Mouse (Mus musculus): ENCODE measurements around the gene Trnau1ap. TPM values are rescaled to one million over a fixed set of nuclear protein-coding genes. Genes with fewer than 3 reads are reported as not detected.

Trnau1ap gene
- total and polyA plus RNA-seq, 3 experiments = 22.8 to 40.2 (median 37.6) TPM

DNA sequence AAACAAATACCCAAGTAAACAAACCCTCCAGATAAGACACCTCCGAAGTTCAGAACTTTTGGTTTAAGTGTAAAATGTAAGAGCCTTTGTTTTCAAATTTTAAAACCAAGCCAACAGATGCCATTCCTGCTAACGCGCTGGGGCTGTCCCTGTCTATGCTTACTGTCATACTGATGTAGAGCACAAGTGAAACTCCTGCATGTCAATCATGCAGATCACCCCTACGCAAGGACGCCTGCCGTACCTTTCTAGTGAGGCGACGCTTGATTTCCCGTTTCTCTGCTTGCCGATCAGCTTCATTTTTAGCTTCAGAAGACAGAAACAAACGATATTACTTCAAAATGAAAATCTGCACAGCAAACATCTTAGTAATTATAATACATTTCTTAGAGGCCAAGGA, 34.1 kb upstream of the Trnau1ap start:
- no peak for ATAC-seq (ENCODE audit: extremely low read depth, insufficient number of reproducible peaks, low FRiP score, poor library complexity, severe bottlenecking)
- peaks cover 84% of the 10 kb centered on the region for H3K36me3 ChIP-seq (replicated peaks)

DNA sequence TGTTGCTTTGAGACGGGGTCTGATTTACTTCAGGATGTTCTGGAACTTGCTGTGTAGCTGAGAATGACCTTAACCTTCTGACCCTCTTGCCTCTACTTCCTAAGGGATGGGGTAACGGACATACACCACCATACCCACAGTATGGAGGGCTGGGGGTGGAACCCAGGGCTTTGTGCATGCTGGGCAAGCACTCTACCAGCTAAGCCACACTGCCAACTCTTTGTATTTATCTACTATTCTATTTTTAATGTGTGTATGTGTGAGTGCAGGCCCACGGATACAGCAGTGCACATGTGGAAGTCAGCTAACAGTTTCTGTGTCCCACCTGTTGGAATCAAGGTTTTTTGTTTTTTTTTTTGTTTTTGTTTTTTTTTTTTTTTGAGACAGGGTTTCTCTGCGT, 30.2 kb upstream of the Trnau1ap start:
- no peaks in the 10 kb centered on the region for H3K27me3 ChIP-seq (ENCODE audit: insufficient read depth, low read length)
- H3K4me1 ChIP-seq (ENCODE audit: insufficient read depth, low read depth, low read length) = peaks cover 28% of the 10 kb centered on the region
- no peak overlapping the region for H3K4me3 ChIP-seq (ENCODE audit: low read depth, low read length)
- H3K36me3 ChIP-seq (replicated peaks) = peaks cover 79% of the 10 kb centered on the region
- DNase-seq (ENCODE audit: low spot score) (no peak), ATAC-seq (ENCODE audit: extremely low read depth, insufficient number of reproducible peaks, low FRiP score, poor library complexity, severe bottlenecking) (no peak)
- H3K9me3 ChIP-seq (replicated peaks) = no peaks in the 10 kb centered on the region
- TF ChIP-seq GATA1 (IDR thresholded peaks at IDR 0.05; ENCODE audit: borderline replicate concordance, low read length) = no peak

More for the DNA sequence above, 34.1 kb upstream of the Trnau1ap start:
- DNase-seq (ENCODE audit: low spot score) = no peak
- Histone ChIP-seq H3K27me3 (ENCODE audit: insufficient read depth, low read length) (no peaks in the 10 kb centered on the region), H3K4me1 (ENCODE audit: insufficient read depth, low read depth, low read length) (peaks cover 5% of the 10 kb centered on the region), H3K4me3 (ENCODE audit: low read depth, low read length) (no peak overlapping the region), H3K9me3 (replicated peaks) (no peaks in the 10 kb centered on the region)
- TF ChIP-seq POLR2AphosphoS5 (IDR thresholded peaks at IDR 0.05; ENCODE audit: insufficient replicate concordance, low read depth, low read length) (no peak), TAL1 (conservative IDR thresholded peaks at IDR 0.05; ENCODE audit: low read depth, low read length) (no peak), GATA2 (IDR thresholded peaks at IDR 0.05; ENCODE audit: borderline replicate concordance, low read depth, low read length) (no peak), GATA1 (IDR thresholded peaks at IDR 0.05; ENCODE audit: borderline replicate concordance, low read length) (no peak)

DNA sequence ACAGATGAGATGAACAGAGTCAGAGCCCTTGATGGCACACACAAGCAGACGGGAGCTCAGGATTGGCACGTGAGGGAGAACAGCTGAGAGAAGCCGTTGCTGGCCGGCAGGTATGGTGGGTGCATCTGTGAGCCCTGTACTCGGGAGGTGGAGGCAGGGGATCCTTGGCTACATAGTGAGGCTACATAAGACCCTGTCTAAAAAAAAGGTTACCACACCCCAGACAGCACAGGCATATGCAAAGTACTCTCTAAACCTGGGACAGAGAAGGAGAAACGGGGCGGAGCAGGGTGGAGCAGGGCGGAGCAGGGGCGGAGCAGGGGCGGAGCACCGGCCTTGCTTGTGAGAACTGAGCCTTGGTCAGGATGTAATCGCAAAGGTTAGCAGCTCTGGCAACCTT, 26.8 kb upstream of the Trnau1ap start:
- peak overlapping the region; percentile 58; the same call in 1 of the 2 replicates for H3K4me3 ChIP-seq (ENCODE audit: low read depth, low read length)
- H3K36me3 ChIP-seq (replicated peaks) = peaks cover 71% of the 10 kb centered on the region
- H3K9me3 ChIP-seq (replicated peaks) = no peaks in the 10 kb centered on the region
- DNase-seq (ENCODE audit: low spot score) = no peak
- H3K27me3 ChIP-seq (ENCODE audit: insufficient read depth, low read length) = no peaks in the 10 kb centered on the region
- H3K4me1 ChIP-seq (ENCODE audit: insufficient read depth, low read depth, low read length) = peaks cover 41% of the 10 kb centered on the region
- ATAC-seq (ENCODE audit: extremely low read depth, insufficient number of reproducible peaks, low FRiP score, poor library complexity, severe bottlenecking) = 0 out of 2 replicates have a peak, but pooled peaks have one; percentile 9
- no peak for TF ChIP-seq POLR2AphosphoS5 (IDR thresholded peaks at IDR 0.05; ENCODE audit: insufficient replicate concordance, low read depth, low read length)
- no peak for TF ChIP-seq GATA1 (IDR thresholded peaks at IDR 0.05; ENCODE audit: borderline replicate concordance, low read length)
- no peak for TF ChIP-seq GATA2 (IDR thresholded peaks at IDR 0.05; ENCODE audit: borderline replicate concordance, low read depth, low read length)
- no peak for TF ChIP-seq CTCF (IDR thresholded peaks at IDR 0.05; ENCODE audit: low read depth, low read length)
- TF ChIP-seq TAL1 (conservative IDR thresholded peaks at IDR 0.05; ENCODE audit: low read depth, low read length) = no peak

DNA sequence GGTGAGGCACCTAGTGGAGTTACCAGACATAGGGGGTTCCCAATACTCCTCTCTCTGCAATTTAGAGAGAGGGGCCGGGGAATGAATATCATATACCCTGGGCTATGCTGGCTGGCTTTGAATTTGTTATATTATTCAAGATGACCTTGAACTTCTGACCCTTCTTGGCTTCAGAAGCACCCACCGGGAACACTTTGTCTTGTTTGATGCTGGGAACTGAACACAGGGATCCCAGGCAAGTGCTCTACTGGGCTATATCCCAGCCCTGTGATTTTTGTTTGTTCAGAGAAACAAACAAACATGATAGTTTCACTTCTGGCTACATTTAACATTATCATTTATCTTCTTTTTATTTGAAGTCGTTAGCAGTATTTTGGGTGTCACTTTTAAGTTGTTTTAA, 26.1 kb upstream of the Trnau1ap start:
- ATAC-seq (ENCODE audit: extremely low read depth, insufficient number of reproducible peaks, low FRiP score, poor library complexity, severe bottlenecking) (no peak), DNase-seq (ENCODE audit: low spot score) (no peak)
- H3K4me3 ChIP-seq (ENCODE audit: low read depth, low read length) = no peak overlapping the region
- H3K9me3 ChIP-seq (replicated peaks) = no peaks in the 10 kb centered on the region
- TF ChIP-seq GATA1 (IDR thresholded peaks at IDR 0.05; ENCODE audit: borderline replicate concordance, low read length) (no peak), POLR2AphosphoS5 (IDR thresholded peaks at IDR 0.05; ENCODE audit: insufficient replicate concordance, low read depth, low read length) (no peak), CTCF (IDR thresholded peaks at IDR 0.05; ENCODE audit: low read depth, low read length) (no peak), TAL1 (conservative IDR thresholded peaks at IDR 0.05; ENCODE audit: low read depth, low read length) (no peak), GATA2 (IDR thresholded peaks at IDR 0.05; ENCODE audit: borderline replicate concordance, low read depth, low read length) (no peak)
- H3K27me3 ChIP-seq (ENCODE audit: insufficient read depth, low read length) = no peaks in the 10 kb centered on the region
- H3K4me1 ChIP-seq (ENCODE audit: insufficient read depth, low read depth, low read length) = peaks cover 48% of the 10 kb centered on the region
- H3K36me3 ChIP-seq (replicated peaks) = peaks cover 71% of the 10 kb centered on the region

DNA sequence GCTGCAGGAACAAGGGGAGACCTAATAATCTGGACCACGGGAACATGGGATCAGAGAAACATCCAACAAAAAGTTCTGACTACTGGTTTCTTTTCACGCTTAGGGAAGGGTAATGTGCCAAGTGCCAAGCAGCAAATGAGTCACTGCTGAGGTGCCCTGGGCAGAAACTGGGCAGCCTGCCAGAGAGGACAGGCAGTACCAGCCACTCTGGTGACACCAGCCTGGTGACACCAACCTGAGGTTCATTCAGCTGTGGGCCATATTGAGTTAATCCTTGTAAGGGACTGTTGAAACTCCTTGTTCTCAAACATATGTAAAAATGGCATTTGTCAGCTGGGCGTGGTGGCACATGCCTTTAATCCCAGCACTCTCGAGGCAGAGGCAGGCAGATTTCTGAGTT, 25.2 kb upstream of the Trnau1ap start:
- no peaks in the 10 kb centered on the region for H3K9me3 ChIP-seq (replicated peaks)
- peaks cover 55% of the 10 kb centered on the region for H3K4me1 ChIP-seq (ENCODE audit: insufficient read depth, low read depth, low read length)
- no peak for TF ChIP-seq GATA1 (IDR thresholded peaks at IDR 0.05; ENCODE audit: borderline replicate concordance, low read length)
- no peak for TF ChIP-seq POLR2AphosphoS5 (IDR thresholded peaks at IDR 0.05; ENCODE audit: insufficient replicate concordance, low read depth, low read length)
- no peak for TF ChIP-seq GATA2 (IDR thresholded peaks at IDR 0.05; ENCODE audit: borderline replicate concordance, low read depth, low read length)
- TF ChIP-seq TAL1 (conservative IDR thresholded peaks at IDR 0.05; ENCODE audit: low read depth, low read length) = no peak
- no peak for TF ChIP-seq CTCF (IDR thresholded peaks at IDR 0.05; ENCODE audit: low read depth, low read length)
- H3K27me3 ChIP-seq (ENCODE audit: insufficient read depth, low read length) = no peaks in the 10 kb centered on the region
- DNase-seq (ENCODE audit: low spot score) = no peak
- H3K36me3 ChIP-seq (replicated peaks) = peaks cover 65% of the 10 kb centered on the region
- no peak overlapping the region; the same call in 1 of the 2 replicates for H3K4me3 ChIP-seq (ENCODE audit: low read depth, low read length)
- no peak for ATAC-seq (ENCODE audit: extremely low read depth, insufficient number of reproducible peaks, low FRiP score, poor library complexity, severe bottlenecking)

DNA sequence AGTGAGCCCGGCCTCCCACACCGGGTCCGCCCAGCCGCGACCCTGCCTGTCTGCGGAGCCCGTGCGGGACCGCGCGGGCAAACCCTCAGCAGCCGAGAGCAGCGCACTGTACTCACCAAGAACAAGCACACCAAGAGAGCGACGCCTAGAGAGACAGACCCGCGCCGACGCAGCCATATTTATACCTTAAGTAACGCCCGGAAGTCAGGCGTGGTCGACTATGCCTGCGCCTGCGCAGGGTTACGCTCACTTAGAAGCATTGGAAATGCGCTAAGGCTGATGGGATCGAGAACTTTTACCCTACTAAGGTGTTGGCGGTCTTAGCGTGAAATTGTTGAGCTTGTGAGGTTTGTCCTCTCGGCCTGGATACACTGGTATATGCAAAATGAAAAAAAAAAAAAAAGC, 24.1 kb upstream of the Trnau1ap start, which contains the start of gene Rcc1:
TSS of gene Rcc1 (minus strand) at position 125 of the 405 bp plus-strand sequence.
- H3K27me3 ChIP-seq (ENCODE audit: insufficient read depth, low read length) = no peaks in the 10 kb centered on the region
- H3K36me3 ChIP-seq (replicated peaks) = peaks cover 54% of the 10 kb centered on the region
- H3K9me3 ChIP-seq (replicated peaks) = no peaks in the 10 kb centered on the region
- DNase-seq (ENCODE audit: low spot score) (peak; percentile 91), ATAC-seq (ENCODE audit: extremely low read depth, insufficient number of reproducible peaks, low FRiP score, poor library complexity, severe bottlenecking) (peak; percentile 67)
- H3K4me3 ChIP-seq (ENCODE audit: low read depth, low read length) = peak within 1 kb of the TSS; percentile 93
- TF ChIP-seq POLR2AphosphoS5 (IDR thresholded peaks at IDR 0.05; ENCODE audit: insufficient replicate concordance, low read depth, low read length) (peak; percentile 94), CTCF (IDR thresholded peaks at IDR 0.05; ENCODE audit: low read depth, low read length) (no peak)
- H3K4me1 ChIP-seq (ENCODE audit: insufficient read depth, low read depth, low read length) = peaks cover 57% of the 10 kb centered on the region

DNA sequence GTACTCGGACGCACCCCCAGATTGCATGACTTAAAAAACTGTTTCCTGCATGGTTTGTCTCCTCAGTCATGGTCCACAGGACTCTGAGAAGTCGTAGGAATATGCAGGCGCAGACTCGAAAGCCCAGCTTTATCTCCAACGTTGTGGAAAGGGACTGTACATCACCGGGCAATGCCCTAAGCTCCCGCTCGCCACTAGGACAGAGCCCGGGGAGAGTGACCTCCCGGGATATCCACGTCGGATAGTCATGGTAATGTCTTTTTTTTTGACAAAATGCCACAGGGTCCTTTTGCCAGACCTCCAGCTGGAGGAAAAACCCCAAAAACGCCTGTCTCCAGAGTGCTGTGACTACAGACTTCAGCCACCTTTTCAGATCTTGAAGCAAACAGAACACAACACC, 23.4 kb upstream of the Trnau1ap start:
- H3K4me1 ChIP-seq (ENCODE audit: insufficient read depth, low read depth, low read length) = peaks cover 56% of the 10 kb centered on the region
- DNase-seq (ENCODE audit: low spot score) = no peak

More for the DNA sequence above, 23.4 kb upstream of the Trnau1ap start:
- peaks cover 48% of the 10 kb centered on the region for H3K36me3 ChIP-seq (replicated peaks)
- no peaks in the 10 kb centered on the region for H3K9me3 ChIP-seq (replicated peaks)
- no peak for ATAC-seq (ENCODE audit: extremely low read depth, insufficient number of reproducible peaks, low FRiP score, poor library complexity, severe bottlenecking)
- TF ChIP-seq TAL1 (conservative IDR thresholded peaks at IDR 0.05; ENCODE audit: low read depth, low read length) (no peak), GATA1 (IDR thresholded peaks at IDR 0.05; ENCODE audit: borderline replicate concordance, low read length) (no peak), CTCF (IDR thresholded peaks at IDR 0.05; ENCODE audit: low read depth, low read length) (no peak), POLR2AphosphoS5 (IDR thresholded peaks at IDR 0.05; ENCODE audit: insufficient replicate concordance, low read depth, low read length) (no peak), GATA2 (IDR thresholded peaks at IDR 0.05; ENCODE audit: borderline replicate concordance, low read depth, low read length) (no peak)
- no peaks in the 10 kb centered on the region for H3K27me3 ChIP-seq (ENCODE audit: insufficient read depth, low read length)
- peak overlapping the region; percentile 93 for H3K4me3 ChIP-seq (ENCODE audit: low read depth, low read length)
